Mouse (Mus musculus) stomach, postnatal 0 days (tissue): ENCODE measurements around the gene Trim63. TPM values are rescaled to one million over a fixed set of nuclear protein-coding genes. Genes with fewer than 3 reads are reported as not detected.
"Not testable (repeated sequence)": the region's sequence is repeated elsewhere in the genome, so short reads cannot be mapped to it uniquely, and the experiment has no call there.

Source experiments
- ATAC-seq: fragments of 200-750 bp; cut with Nextera tagmentation; 2 replicates; pipeline ENCODE4 v1.8.0; 2017; ENCODE audit not compliant: low FRiP score, low TSS enrichment
- DNase-seq: peaks from one replicate; pipeline ENCODE4 v3.0.0-alpha.2; 2016; ENCODE audit warnings: low spot score
- H3K27ac ChIP-seq: fragments of 300-500 bp; sonication (generic); replicated peaks from 2 replicates; pipeline ENCODE4 v1.5.1; 2014; ENCODE audit warnings: mild to moderate bottlenecking, control low read depth
- H3K27me3 ChIP-seq: fragments of 300-500 bp; sonication (generic); 2 replicates; pipeline ENCODE4 v1.6.1; 2014; ENCODE audit warnings: low read length; ENCODE audit not compliant: control insufficient read depth, insufficient read depth
- H3K36me3 ChIP-seq: fragments of 300-500 bp; sonication (generic); 2 replicates; pipeline ENCODE4 v1.6.1; 2014; ENCODE audit warnings: low read length, mixed read lengths; ENCODE audit not compliant: control insufficient read depth, insufficient read depth
- H3K4me1 ChIP-seq: fragments of 300-500 bp; sonication (generic); replicated peaks from 2 replicates; pipeline ENCODE4 v1.6.1; 2014; ENCODE audit warnings: antibody characterized with exemption; ENCODE audit not compliant: control insufficient read depth, insufficient read depth
- H3K4me2 ChIP-seq: fragments of 300-500 bp; sonication (generic); replicated peaks from 2 replicates; pipeline ENCODE4 v1.6.1; 2014; ENCODE audit warnings: low read depth, mild to moderate bottlenecking, control low read depth, moderate library complexity
- H3K4me3 ChIP-seq: fragments of 300-500 bp; sonication (generic); 2 replicates; pipeline ENCODE4 v1.5.1; 2014; ENCODE audit warnings: low read depth, low read length, control low read depth
- H3K9ac ChIP-seq: fragments of 300-500 bp; sonication (generic); 2 replicates; pipeline ENCODE4 v1.6.1; 2014; ENCODE audit warnings: mild to moderate bottlenecking, low read length, control low read depth, mixed read lengths
- H3K9me3 ChIP-seq: fragments of 300-500 bp; sonication (generic); 2 replicates; pipeline ENCODE4 v1.6.1; 2016; ENCODE audit warnings: low read length; ENCODE audit not compliant: control insufficient read depth
- CTCF ChIP-seq: IDR thresholded peaks from 2 replicates; pipeline ENCODE4 v1.5.1; 2016; ENCODE audit warnings: antibody characterized with exemption, low read depth, mild to moderate bottlenecking, moderate library complexity
- EP300 ChIP-seq: optimal IDR thresholded peaks from 2 replicates; pipeline ENCODE3; 2016; ENCODE audit warnings: antibody characterized with exemption
- WGBS: fragments of 180-500 bp; shearing (Covaris S2); extraction: QIAGEN DNeasy Blood & Tissue Kit; methylation state at CpG from one replicate; pipeline ENCODE4 v1.1.7; 2014; 5-methylcytosine and 5-hydroxymethylcytosine counted together
- polyA plus RNA-seq: library from polyadenylated mRNA; unstranded; fragments of >200 nt; fragmentation: Nextera tagmentation; extraction: Ambion mirVana; gene quantifications from 2 replicates; pipeline ENCODE4 v1.2.1, GENCODE M21; 2015

Gene Trim63
- polyA plus RNA-seq, 1 experiment from 2014 or later, result 0.13 TPM

- H3K27me3 ChIP-seq, result no peaks in the 10 kb centered on the region
- H3K4me1 ChIP-seq, result no peaks in the 10 kb centered on the region
- ATAC-seq (0 out of 2 replicates have a peak, but pooled peaks have one; percentile 26), DNase-seq (no peak)
- H3K9ac ChIP-seq, result no peak overlapping the region
- TF ChIP-seq CTCF (no peak), EP300 (no peak)
- no peaks in the 10 kb centered on the region for H3K9me3 ChIP-seq
- H3K4me3 ChIP-seq, result no peak overlapping the region
- no peak overlapping the region for H3K27ac ChIP-seq
- 60% methylated on average over 5 of the region's 5 CpGs for WGBS
- no peak overlapping the region for H3K4me2 ChIP-seq
- H3K36me3 ChIP-seq, result no peaks in the 10 kb centered on the region
Measured at GRCm38 (mm10) chr4:134330281-134330680, 15.4 kb downstream of the Trim63 start.

- not testable (repeated sequence) for H3K27me3 ChIP-seq, H3K27ac ChIP-seq, H3K9ac ChIP-seq, H3K36me3 ChIP-seq, DNase-seq, H3K4me2 ChIP-seq, H3K9me3 ChIP-seq, H3K4me1 ChIP-seq, H3K4me3 ChIP-seq, ATAC-seq
- WGBS, result 63% methylated on average over 6 of the region's 6 CpGs
Measured at GRCm38 (mm10) chr4:134341231-134341630, 26.3 kb downstream of the Trim63 start.

GRCm38 (mm10) chr4:134342213-134342779, 27.4 kb downstream of the Trim63 start:
- ATAC-seq, result no peak
- no peak for DNase-seq
- Histone ChIP-seq H3K9ac (no peak overlapping the region), H3K36me3 (no peaks in the 10 kb centered on the region), H3K4me2 (no peak overlapping the region), H3K27me3 (no peaks in the 10 kb centered on the region), H3K4me1 (no peaks in the 10 kb centered on the region), H3K9me3 (no peaks in the 10 kb centered on the region), H3K4me3 (no peak overlapping the region), H3K27ac (no peak overlapping the region)
- WGBS, result 29% methylated on average over 11 of the region's 11 CpGs
- TF ChIP-seq EP300 (no peak), CTCF (no peak)

GRCm38 (mm10) chr4:134343071-134344031, 28.4 kb downstream of the Trim63 start, which contains the start of gene Slc30a2:
TSS of gene Slc30a2 (plus strand) at chr4:134343181.
- DNase-seq (peak; percentile 48), ATAC-seq (peak; percentile 25; the same call in 1 of the 2 replicates)
- no peak within 1 kb of the TSS for H3K9ac ChIP-seq
- H3K27ac ChIP-seq, result no peak within 1 kb of the TSS
- no peaks in the 10 kb centered on the region for H3K4me1 ChIP-seq
- no peaks in the 10 kb centered on the region for H3K27me3 ChIP-seq
- no peak for TF ChIP-seq CTCF
- no peak for TF ChIP-seq EP300
- H3K4me2 ChIP-seq, result peak within 1 kb of the TSS; percentile 43
- no peaks in the 10 kb centered on the region for H3K36me3 ChIP-seq
- H3K4me3 ChIP-seq, result peak within 1 kb of the TSS; percentile 29
- WGBS, result 4% methylated on average over 55 of the region's 61 CpGs
- H3K9me3 ChIP-seq, result no peaks in the 10 kb centered on the region

GRCm38 (mm10) chr4:134344620-134345019, 29.7 kb downstream of the Trim63 start:
- no peak overlapping the region for H3K9ac ChIP-seq
- no peaks in the 10 kb centered on the region for H3K9me3 ChIP-seq
- no peaks in the 10 kb centered on the region for H3K36me3 ChIP-seq
- DNase-seq (no peak), ATAC-seq (no peak)
- no peak overlapping the region for H3K27ac ChIP-seq
- no peak overlapping the region for H3K4me2 ChIP-seq
- no peaks in the 10 kb centered on the region for H3K4me1 ChIP-seq
- H3K27me3 ChIP-seq, result no peaks in the 10 kb centered on the region
- WGBS, result 57% methylated on average over 3 of the region's 3 CpGs
- TF ChIP-seq CTCF (peak; percentile 35), EP300 (no peak)
- no peak overlapping the region for H3K4me3 ChIP-seq

GRCm38 (mm10) chr4:134345802-134346201, 30.9 kb downstream of the Trim63 start:
- Histone ChIP-seq H3K36me3 (no peaks in the 10 kb centered on the region), H3K4me3 (no peak overlapping the region), H3K9me3 (no peaks in the 10 kb centered on the region), H3K27ac (no peak overlapping the region), H3K4me2 (no peak overlapping the region), H3K27me3 (no peaks in the 10 kb centered on the region), H3K4me1 (no peaks in the 10 kb centered on the region), H3K9ac (no peak overlapping the region)
- DNase-seq (no peak), ATAC-seq (no peak)
- no peak for TF ChIP-seq CTCF
- WGBS, result 94% methylated on average over 15 of the region's 15 CpGs
